Mouse (Mus musculus): Measurements from ENCODE around the gene Adssl1.

The Adssl1 gene

GRCm38 (mm10) chr12:112621900-112622299 is 2.1 kb downstream of the Adssl1 start:
- no peak for DNase-seq (ENCODE audit: extremely low read depth, low read depth)

- peak; percentile 97 for DNase-seq (ENCODE audit: extremely low read depth, low read depth)
Measured at GRCm38 (mm10) chr12:112623742-112624141, 3.9 kb downstream of the Adssl1 start.

DNA sequence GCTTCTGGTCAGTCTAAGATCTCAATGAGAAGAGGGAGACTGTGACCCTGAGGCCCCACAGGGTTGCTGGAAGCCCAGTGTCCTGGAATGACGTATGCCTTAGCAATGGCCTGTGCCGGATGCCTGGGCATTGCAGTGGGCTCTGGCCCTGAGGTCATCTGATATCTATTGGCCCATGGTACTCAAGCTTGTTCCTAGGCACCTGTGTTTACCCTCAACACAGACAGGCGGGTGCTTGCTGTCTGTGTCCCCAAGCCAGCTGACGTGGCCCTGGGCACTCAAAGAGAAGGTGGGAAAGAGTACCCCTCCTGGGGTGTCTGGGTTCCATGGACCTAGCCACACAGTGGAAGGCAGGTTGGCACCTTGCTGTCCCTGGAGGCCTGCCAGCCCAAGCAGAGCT is 5.9 kb downstream of the Adssl1 start:
- DNase-seq (ENCODE audit: extremely low read depth, low read depth), result no peak

DNA sequence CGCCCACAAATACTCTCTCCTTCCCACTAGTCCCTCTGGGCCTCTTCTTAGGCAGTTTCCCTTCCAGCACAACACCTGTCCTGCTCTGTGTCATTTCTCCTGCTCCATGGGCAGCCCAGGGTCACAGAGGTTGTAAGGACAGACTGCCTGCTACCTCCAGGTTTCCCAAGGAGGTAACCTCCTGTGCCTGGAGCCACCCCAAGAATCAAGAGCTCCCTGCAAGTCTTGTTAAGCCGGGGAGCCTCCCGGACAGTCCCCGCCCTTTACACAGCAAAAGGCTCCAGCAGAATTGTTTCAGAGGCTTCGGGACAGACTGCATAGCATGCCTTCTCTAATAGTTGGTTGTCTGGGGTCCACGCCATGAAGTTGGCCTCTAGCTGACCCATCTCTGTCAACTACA is 6.6 kb downstream of the Adssl1 start:
- DNase-seq (ENCODE audit: extremely low read depth, low read depth), result peak; percentile 44

- peak; percentile 80 for DNase-seq (ENCODE audit: extremely low read depth, low read depth)
Measured at GRCm38 (mm10) chr12:112627097-112627881, 7.4 kb downstream of the Adssl1 start.

- peak; percentile 52 for DNase-seq (ENCODE audit: extremely low read depth, low read depth)
Measured at GRCm38 (mm10) chr12:112628197-112628596, 8.4 kb downstream of the Adssl1 start.

GRCm38 (mm10) chr12:112628928-112629721 is 9.3 kb downstream of the Adssl1 start:
- DNase-seq (ENCODE audit: extremely low read depth, low read depth), result peak; percentile 99

DNA sequence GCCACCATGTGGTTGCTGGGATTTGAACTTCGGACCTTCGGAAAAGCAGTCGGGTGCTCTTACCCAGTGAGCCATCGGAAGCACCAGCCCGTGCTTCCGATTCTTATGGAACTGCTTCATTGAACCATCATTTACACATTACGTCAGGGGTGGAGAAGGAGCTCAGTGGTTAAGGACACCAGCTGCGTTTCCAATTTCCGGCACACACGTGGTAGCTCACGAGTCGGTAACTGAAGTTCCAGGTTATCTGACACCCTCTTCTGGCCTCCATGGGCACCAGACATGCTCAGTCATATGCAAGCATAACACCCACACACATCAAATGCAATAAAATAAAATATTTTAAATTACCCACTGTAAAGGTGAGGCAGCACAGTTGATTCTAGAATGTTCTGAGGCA is 10.2 kb downstream of the Adssl1 start:
- no peak for DNase-seq (ENCODE audit: extremely low read depth, low read depth)

- DNase-seq (ENCODE audit: extremely low read depth, low read depth), result no peak
Measured at GRCm38 (mm10) chr12:112630796-112631195, 11.0 kb downstream of the Adssl1 start.

DNA sequence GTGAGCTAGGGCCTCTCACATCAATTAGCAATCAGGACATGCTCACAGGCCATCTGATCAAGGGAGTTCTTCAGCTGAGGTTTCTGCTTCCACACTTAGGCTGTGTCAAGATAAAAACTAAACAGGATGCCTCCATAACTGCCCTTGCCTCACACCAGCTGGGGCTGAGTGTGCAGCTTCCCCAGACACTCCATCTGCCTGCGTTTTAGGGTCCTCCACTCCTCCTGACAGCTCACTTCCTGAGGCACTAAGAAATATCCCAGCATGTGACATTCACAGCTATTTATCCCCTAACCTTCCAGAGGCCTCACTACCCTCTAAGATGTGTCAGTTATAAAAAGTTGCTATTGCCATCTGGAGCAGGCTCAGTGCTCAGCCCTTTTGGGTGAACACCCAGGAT is 11.6 kb downstream of the Adssl1 start:
- no peak for DNase-seq (ENCODE audit: extremely low read depth, low read depth)

DNA sequence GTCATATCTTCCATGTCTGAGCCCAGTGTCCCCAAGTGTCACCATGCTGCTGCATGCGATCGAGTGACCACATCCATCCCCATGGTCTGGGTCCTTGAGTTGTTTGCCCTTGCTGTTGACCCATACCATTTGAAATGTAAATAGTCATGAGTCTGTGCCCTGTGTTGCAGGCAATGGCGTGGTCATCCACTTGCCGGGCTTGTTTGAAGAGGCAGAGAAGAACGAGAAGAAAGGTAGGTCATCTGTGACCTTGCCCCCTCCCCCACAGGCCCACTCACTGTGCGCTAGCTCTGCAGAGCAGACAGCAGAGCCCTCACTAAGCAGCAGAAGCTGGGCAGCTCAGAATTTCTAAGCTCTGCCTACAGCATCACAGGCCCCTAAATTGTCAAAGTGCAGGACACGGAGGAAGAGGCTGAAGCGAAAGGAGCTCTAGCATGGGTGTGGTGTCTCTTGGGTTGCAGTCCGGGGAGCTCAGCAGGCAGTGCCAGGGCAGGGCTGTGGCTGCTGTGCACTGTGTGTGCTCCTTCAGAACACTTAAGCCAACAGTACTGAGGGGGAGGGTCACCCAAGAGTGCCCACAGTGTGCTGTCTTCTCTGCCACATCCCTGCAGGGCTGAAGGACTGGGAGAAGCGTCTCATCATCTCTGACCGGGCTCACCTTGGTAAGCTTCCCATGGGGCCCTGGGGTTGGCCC is 12.4 kb downstream of the Adssl1 start:
- no peak for DNase-seq (ENCODE audit: extremely low read depth, low read depth)

GRCm38 (mm10) chr12:112632907-112633306 is 13.1 kb downstream of the Adssl1 start:
- DNase-seq (ENCODE audit: extremely low read depth, low read depth), result peak; percentile 53

GRCm38 (mm10) chr12:112633686-112634085 is 13.8 kb downstream of the Adssl1 start:
- peak; percentile 45 for DNase-seq (ENCODE audit: extremely low read depth, low read depth)

DNA sequence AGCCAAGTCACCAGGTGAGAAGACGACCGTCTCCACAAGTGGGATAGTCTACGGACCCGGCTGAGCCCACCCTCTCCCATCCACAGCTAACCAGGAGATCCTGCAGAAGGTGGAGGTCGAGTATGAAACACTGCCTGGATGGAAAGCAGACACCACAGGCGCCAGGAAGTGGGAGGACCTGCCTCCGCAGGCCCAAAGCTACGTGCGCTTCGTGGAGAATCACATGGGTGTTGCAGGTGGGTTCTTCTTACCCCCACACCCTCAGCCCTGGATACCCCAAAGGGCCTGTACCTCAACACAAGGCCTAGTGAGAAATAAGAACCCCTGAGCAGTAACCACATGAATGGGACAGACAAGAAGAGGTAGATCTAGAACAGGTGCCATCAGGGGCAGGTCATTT is 19.7 kb downstream of the Adssl1 start:
- no peak for DNase-seq (ENCODE audit: extremely low read depth, low read depth)

DNA sequence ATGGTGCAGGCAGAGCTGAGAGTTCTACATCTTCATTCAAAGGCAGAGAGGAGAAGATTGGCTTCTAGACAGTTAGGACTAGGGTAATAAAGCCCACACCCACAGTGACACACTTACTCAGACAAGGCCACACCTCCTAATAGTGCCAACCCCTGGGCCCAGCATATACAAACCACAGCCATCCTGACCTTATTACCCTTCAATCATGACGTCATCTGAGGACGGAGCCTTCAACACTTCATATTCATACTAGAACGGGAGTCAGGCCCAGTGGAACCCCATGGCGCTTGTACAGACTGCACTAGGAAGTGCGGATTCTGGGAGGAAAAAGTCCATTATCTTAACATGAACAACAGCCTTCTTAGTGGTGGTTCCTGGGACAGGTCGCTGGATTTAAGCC is 23.3 kb downstream of the Adssl1 start:
- DNase-seq (ENCODE audit: extremely low read depth, low read depth), result no peak

DNA sequence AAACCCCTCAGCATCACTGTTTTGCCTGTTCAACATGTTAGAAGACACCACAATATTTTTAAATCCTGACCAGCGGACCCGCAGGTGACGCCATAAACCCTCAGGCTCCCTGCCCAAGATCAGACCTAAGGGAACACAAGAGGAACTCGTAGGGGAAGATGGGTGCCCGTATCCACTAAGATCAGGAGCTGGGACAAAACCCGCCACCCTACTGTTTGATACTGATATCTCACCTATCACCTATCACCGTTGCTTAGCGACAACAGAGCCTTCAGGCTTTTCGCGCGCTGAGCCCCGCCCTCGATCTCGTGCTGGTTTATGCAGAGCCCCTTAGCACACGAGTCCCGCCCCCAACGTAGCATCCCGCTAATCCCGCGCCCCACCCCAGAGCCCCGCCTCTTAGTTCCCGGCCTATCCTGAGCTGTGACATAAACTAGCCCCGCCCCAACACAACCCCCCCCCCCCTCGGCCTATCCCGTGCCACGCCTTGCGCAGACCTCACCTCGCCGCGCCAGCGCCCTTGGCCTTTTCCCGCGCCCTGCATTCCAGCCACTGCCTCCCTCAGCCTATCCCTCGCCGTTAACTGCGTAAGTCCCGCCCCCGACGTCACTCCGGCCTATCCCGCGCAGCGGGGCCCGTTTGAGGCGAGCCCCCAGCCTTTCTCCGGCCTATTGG is 24.5 kb downstream of the Adssl1 start, which contains the start of gene Siva1:
Siva1 (plus strand) TSS at position 500 of the 675 bp plus-strand sequence.
- peak; percentile 100 for DNase-seq (ENCODE audit: extremely low read depth, low read depth)

DNA sequence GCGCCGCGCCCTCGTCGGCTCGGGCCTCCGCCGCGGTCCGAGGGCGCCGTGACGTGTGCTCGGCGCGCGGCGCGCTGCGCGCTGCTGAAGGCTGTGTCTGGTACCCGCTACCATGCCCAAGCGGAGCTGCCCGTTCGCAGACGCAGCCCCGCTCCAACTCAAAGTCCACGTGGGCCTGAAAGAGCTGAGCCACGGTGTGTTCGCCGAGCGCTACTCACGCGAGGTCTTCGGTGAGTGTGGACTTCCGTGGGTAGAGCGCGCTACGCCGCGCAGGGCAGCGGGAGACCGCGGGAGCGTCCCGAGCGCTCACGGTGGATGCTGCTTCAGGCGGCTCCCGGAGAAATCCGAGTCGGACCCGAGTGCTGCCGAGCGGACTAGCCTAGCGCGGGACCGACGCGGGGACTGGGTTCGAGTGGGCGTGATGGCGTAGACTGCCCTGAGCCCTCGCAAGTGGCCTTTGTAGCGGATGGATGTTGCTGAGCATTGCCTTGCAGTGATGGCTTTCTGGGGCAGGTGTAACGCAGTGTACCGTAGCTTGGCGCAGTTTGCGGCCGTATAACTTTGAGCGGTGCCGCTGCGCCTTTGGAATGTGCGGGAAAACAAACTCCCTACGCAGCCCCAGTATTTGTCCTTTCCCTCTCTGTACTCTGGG is 25.1 kb downstream of the Adssl1 start:
- DNase-seq (ENCODE audit: extremely low read depth, low read depth), result no peak

DNA sequence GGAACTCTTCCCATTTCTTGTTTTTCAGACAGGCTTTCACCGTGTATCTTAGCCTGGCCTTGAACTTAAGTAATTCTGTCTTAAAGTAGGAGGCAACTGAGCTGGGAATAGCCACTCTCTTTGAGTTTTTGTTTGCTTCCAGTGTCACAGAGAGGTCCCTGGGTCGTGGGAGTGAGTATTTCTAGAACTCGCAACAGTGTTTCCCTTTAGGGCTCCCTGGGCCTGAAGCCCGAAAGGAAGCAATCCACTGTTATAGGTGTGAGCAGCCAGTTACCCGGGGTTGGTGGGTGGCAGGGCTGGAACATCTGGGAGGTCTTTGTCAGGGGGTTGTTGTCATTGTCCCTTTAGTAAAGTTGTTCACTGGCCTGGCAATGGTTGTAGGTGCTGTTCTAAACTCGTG is 26.3 kb downstream of the Adssl1 start:
- DNase-seq (ENCODE audit: extremely low read depth, low read depth), result no peak

DNA sequence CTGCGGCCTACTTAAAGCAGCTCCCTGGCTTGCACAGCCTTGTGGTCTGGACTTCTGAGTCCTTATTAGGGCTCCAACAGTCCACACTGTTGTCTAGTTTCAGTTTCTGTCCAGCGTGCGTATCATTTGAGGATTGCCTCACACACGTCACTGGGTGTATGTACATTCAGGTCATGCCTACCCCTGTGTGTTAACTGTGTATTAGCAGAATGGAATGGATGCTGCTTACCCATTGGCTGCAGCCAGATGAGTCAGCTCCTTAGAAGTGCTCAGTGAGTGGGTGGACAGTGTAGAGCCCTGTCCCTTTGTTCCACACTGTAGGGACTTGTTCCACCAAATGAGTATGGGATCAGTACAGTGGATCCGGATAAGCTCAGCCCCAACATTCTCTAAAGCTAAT is 28.2 kb downstream of the Adssl1 start:
- DNase-seq (ENCODE audit: extremely low read depth, low read depth), result no peak

GRCm38 (mm10) chr12:112651778-112652439 is 32.1 kb downstream of the Adssl1 start:
- no peak for DNase-seq (ENCODE audit: extremely low read depth, low read depth)

All from MEL-GATA-1-ER (cell line).